Mouse (Mus musculus): ENCODE data around the gene Rnf224. TPM values are rescaled to one million over a fixed set of nuclear protein-coding genes. Genes with fewer than 3 reads are reported as not detected.

Rnf224 gene
- polyA plus RNA-seq, 2 experiments, result not detected

DNA sequence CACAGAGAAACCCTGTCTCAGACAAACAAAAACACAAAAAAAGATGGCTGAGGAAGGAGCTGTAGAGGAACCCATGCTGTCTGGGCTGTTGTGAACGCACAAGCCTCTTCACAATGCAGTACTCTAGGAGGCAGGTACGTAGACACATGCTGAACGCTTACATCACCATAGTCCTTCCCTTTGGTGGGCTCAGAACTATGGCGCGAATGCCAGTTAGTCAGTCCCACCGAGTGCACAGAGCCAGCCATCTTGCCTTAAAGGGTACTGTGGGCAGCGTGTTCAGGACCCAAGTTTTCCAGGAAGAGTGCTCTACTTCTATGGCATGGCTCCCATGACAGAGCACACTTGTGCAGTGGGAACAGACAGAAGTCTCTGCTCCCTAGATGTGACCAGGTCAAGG lies 52.1 kb downstream of the Rnf224 start:
- H3K4me2 ChIP-seq (ENCODE audit: low read depth), result no peak overlapping the region
- DNase-seq (ENCODE audit: low read depth in 3 of 3, low spot score in 3 of 3), result no peak
- no peak overlapping the region for H3K27ac ChIP-seq
- peaks cover 24% of the 10 kb centered on the region for H3K27me3 ChIP-seq (ENCODE audit: control insufficient read depth, insufficient read depth, low read length)
- no peak overlapping the region for H3K9ac ChIP-seq (replicated peaks)
- H3K36me3 ChIP-seq (replicated peaks; ENCODE audit: control insufficient read depth, insufficient read depth, low read depth), result no peaks in the 10 kb centered on the region
- H3K4me1 ChIP-seq (replicated peaks; ENCODE audit: control insufficient read depth in 2 of 2, insufficient read depth in 2 of 2, low read length in 1 of 2), result peaks cover 0 to 9% of the 10 kb centered on the region in 2 experiments; a peak in 3 of 4 replicates
- WGBS (ENCODE audit: insufficient replicate concordance), result 76% methylated on average over 7 of the region's 7 CpGs
- no peak for ATAC-seq (ENCODE audit: insufficient read depth)
- no peaks in the 10 kb centered on the region for H3K9me3 ChIP-seq (ENCODE audit: control insufficient read depth, low read length)
- TF ChIP-seq EP300 (IDR thresholded peaks at IDR 0.05; ENCODE audit: low read depth) (no peak), CTCF (IDR thresholded peaks at IDR 0.05; ENCODE audit: low read depth) (no peak)
- no peak overlapping the region for H3K4me3 ChIP-seq (ENCODE audit: insufficient read depth in 1 of 2, low read depth in 2 of 2, low read length in 2 of 2)

Other genes starting within 250 kb of the Rnf224 start
Only the 30 nearest of the 31 such genes appear.
- gene Nsmf, start 182.4 kb downstream of the Rnf224 start, polyA plus RNA-seq (2012; rRNA removed), result 10.3 and 11.0 TPM in 2 replicates
- gene Nsmf, start 182.4 kb downstream of the Rnf224 start, polyA plus RNA-seq (2014; fragmentation: Nextera tagmentation; extraction: Ambion mirVana), result 3.3 and 6.3 TPM in 2 replicates
- gene Entpd8, start 156.5 kb downstream of the Rnf224 start, polyA plus RNA-seq (2012; rRNA removed), result 4.9 and 5.3 TPM in 2 replicates
- gene Entpd8, start 156.5 kb downstream of the Rnf224 start, polyA plus RNA-seq (2014; fragmentation: Nextera tagmentation; extraction: Ambion mirVana), result 2.3 and 3.6 TPM in 2 replicates
- 0.95 and 1.1 TPM in 2 replicates for gene Noxa1, start 141.6 kb downstream of the Rnf224 start, polyA plus RNA-seq (2012; rRNA removed)
- 1.2 and 1.8 TPM in 2 replicates for gene Noxa1, start 141.6 kb downstream of the Rnf224 start, polyA plus RNA-seq (2014; fragmentation: Nextera tagmentation; extraction: Ambion mirVana)
- 3.7 and 3.9 TPM in 2 replicates for gene Nrarp, start 56.0 kb downstream of the Rnf224 start, polyA plus RNA-seq (2012; rRNA removed)
- gene Nrarp, start 56.0 kb downstream of the Rnf224 start, polyA plus RNA-seq (2014; fragmentation: Nextera tagmentation; extraction: Ambion mirVana), result 1.8 and 1.9 TPM in 2 replicates
- gene Tor4a, start 39.9 kb downstream of the Rnf224 start, polyA plus RNA-seq (2012; rRNA removed), result 3.7 and 4.1 TPM in 2 replicates
- 4.9 and 5.7 TPM in 2 replicates for gene Tor4a, start 39.9 kb downstream of the Rnf224 start, polyA plus RNA-seq (2014; fragmentation: Nextera tagmentation; extraction: Ambion mirVana)
- gene Nelfb, start 25.3 kb downstream of the Rnf224 start, polyA plus RNA-seq (2012; rRNA removed), result 18.7 and 21.3 TPM in 2 replicates
- gene Nelfb, start 25.3 kb downstream of the Rnf224 start, polyA plus RNA-seq (2014; fragmentation: Nextera tagmentation; extraction: Ambion mirVana), result 23.7 and 27.3 TPM in 2 replicates
- gene Stpg3, start 22.1 kb downstream of the Rnf224 start, polyA plus RNA-seq (2012; rRNA removed), result not detected in 2 replicates
- gene Stpg3, start 22.1 kb downstream of the Rnf224 start, polyA plus RNA-seq (2014; fragmentation: Nextera tagmentation; extraction: Ambion mirVana), result not detected in 2 replicates
- 0.04 TPM in 1 of 2 replicates, not detected in the other for gene Fam166a, start 18.0 kb downstream of the Rnf224 start, polyA plus RNA-seq (2012; rRNA removed)
- gene Fam166a, start 18.0 kb downstream of the Rnf224 start, polyA plus RNA-seq (2014; fragmentation: Nextera tagmentation; extraction: Ambion mirVana), result 0.96 TPM in 1 of 2 replicates, not detected in the other
- gene Tubb4b, start 12.1 kb downstream of the Rnf224 start, polyA plus RNA-seq (2012; rRNA removed), result 571 and 676 TPM in 2 replicates
- gene Tubb4b, start 12.1 kb downstream of the Rnf224 start, polyA plus RNA-seq (2014; fragmentation: Nextera tagmentation; extraction: Ambion mirVana), result 561 and 604 TPM in 2 replicates
- 0.01 and 0.05 TPM in 2 replicates for gene Slc34a3, start 2.4 kb downstream of the Rnf224 start, polyA plus RNA-seq (2012; rRNA removed)
- gene Slc34a3, start 2.4 kb downstream of the Rnf224 start, polyA plus RNA-seq (2014; fragmentation: Nextera tagmentation; extraction: Ambion mirVana), result not detected in 2 replicates
- 0.93 and 1.3 TPM in 2 replicates for gene Rnf208, start 5.5 kb upstream of the Rnf224 start, polyA plus RNA-seq (2012; rRNA removed)
- gene Rnf208, start 5.5 kb upstream of the Rnf224 start, polyA plus RNA-seq (2014; fragmentation: Nextera tagmentation; extraction: Ambion mirVana), result 0.09 and 0.16 TPM in 2 replicates
- not detected in 2 replicates for gene Cysrt1, start 5.7 kb upstream of the Rnf224 start, polyA plus RNA-seq (2012; rRNA removed)
- gene Cysrt1, start 5.7 kb upstream of the Rnf224 start, polyA plus RNA-seq (2014; fragmentation: Nextera tagmentation; extraction: Ambion mirVana), result not detected in 2 replicates
- 5.4 and 5.6 TPM in 2 replicates for gene AL732309.1, start 10.1 kb upstream of the Rnf224 start, polyA plus RNA-seq (2012; rRNA removed)
- 1.4 and 1.9 TPM in 2 replicates for gene AL732309.1, start 10.1 kb upstream of the Rnf224 start, polyA plus RNA-seq (2014; fragmentation: Nextera tagmentation; extraction: Ambion mirVana)
- 8.8 and 12.4 TPM in 2 replicates for gene Tmem203, start 18.7 kb upstream of the Rnf224 start, polyA plus RNA-seq (2012; rRNA removed)
- 8.8 and 9.4 TPM in 2 replicates for gene Tmem203, start 18.7 kb upstream of the Rnf224 start, polyA plus RNA-seq (2014; fragmentation: Nextera tagmentation; extraction: Ambion mirVana)
- gene Tprn, start 25.8 kb upstream of the Rnf224 start, polyA plus RNA-seq (2012; rRNA removed), result 1.6 and 2.6 TPM in 2 replicates
- gene Tprn, start 25.8 kb upstream of the Rnf224 start, polyA plus RNA-seq (2014; fragmentation: Nextera tagmentation; extraction: Ambion mirVana), result 2.4 and 3.2 TPM in 2 replicates
- gene Ssna1, start 35.7 kb upstream of the Rnf224 start, polyA plus RNA-seq (2012; rRNA removed), result 65.8 and 76.0 TPM in 2 replicates
- gene Ssna1, start 35.7 kb upstream of the Rnf224 start, polyA plus RNA-seq (2014; fragmentation: Nextera tagmentation; extraction: Ambion mirVana), result 145 and 155 TPM in 2 replicates
- 20.5 and 23.8 TPM in 2 replicates for gene Anapc2, start 35.7 kb upstream of the Rnf224 start, polyA plus RNA-seq (2012; rRNA removed)
- 30.2 TPM in 2 replicates for gene Anapc2, start 35.7 kb upstream of the Rnf224 start, polyA plus RNA-seq (2014; fragmentation: Nextera tagmentation; extraction: Ambion mirVana)
- not detected in 2 replicates for gene Tmem210, start 51.4 kb upstream of the Rnf224 start, polyA plus RNA-seq (2012; rRNA removed)
- not detected in 2 replicates for gene Tmem210, start 51.4 kb upstream of the Rnf224 start, polyA plus RNA-seq (2014; fragmentation: Nextera tagmentation; extraction: Ambion mirVana)
- gene Lrrc26, start 53.1 kb upstream of the Rnf224 start, polyA plus RNA-seq (2012; rRNA removed), result not detected in 2 replicates
- not detected in 2 replicates for gene Lrrc26, start 53.1 kb upstream of the Rnf224 start, polyA plus RNA-seq (2014; fragmentation: Nextera tagmentation; extraction: Ambion mirVana)
- gene Grin1, start 82.4 kb upstream of the Rnf224 start, polyA plus RNA-seq (2012; rRNA removed), result 0.02 and 0.05 TPM in 2 replicates
- gene Grin1, start 82.4 kb upstream of the Rnf224 start, polyA plus RNA-seq (2014; fragmentation: Nextera tagmentation; extraction: Ambion mirVana), result 0.06 and 0.14 TPM in 2 replicates
- 5.3 and 6.6 TPM in 2 replicates for gene Man1b1, start 95.6 kb upstream of the Rnf224 start, polyA plus RNA-seq (2012; rRNA removed)
- gene Man1b1, start 95.6 kb upstream of the Rnf224 start, polyA plus RNA-seq (2014; fragmentation: Nextera tagmentation; extraction: Ambion mirVana), result 25.4 and 28.2 TPM in 2 replicates
- gene Dpp7, start 119.6 kb upstream of the Rnf224 start, polyA plus RNA-seq (2012; rRNA removed), result 9.3 and 10.6 TPM in 2 replicates
- gene Dpp7, start 119.6 kb upstream of the Rnf224 start, polyA plus RNA-seq (2014; fragmentation: Nextera tagmentation; extraction: Ambion mirVana), result 9.4 and 12.8 TPM in 2 replicates
- gene Uap1l1, start 128.9 kb upstream of the Rnf224 start, polyA plus RNA-seq (2012; rRNA removed), result 2.9 and 3.8 TPM in 2 replicates
- gene Uap1l1, start 128.9 kb upstream of the Rnf224 start, polyA plus RNA-seq (2014; fragmentation: Nextera tagmentation; extraction: Ambion mirVana), result 9.3 and 14.1 TPM in 2 replicates
- 20.1 and 21.5 TPM in 2 replicates for gene Sapcd2, start 135.5 kb upstream of the Rnf224 start, polyA plus RNA-seq (2012; rRNA removed)
- gene Sapcd2, start 135.5 kb upstream of the Rnf224 start, polyA plus RNA-seq (2014; fragmentation: Nextera tagmentation; extraction: Ambion mirVana), result 17.9 and 20.5 TPM in 2 replicates
- gene Entpd2, start 159.1 kb upstream of the Rnf224 start, polyA plus RNA-seq (2012; rRNA removed), result 0.18 and 0.30 TPM in 2 replicates
- gene Entpd2, start 159.1 kb upstream of the Rnf224 start, polyA plus RNA-seq (2014; fragmentation: Nextera tagmentation; extraction: Ambion mirVana), result 0.23 TPM in 1 of 2 replicates, not detected in the other
- 3.4 and 3.9 TPM in 2 replicates for gene Npdc1, start 162.6 kb upstream of the Rnf224 start, polyA plus RNA-seq (2012; rRNA removed)
- 2.4 and 2.7 TPM in 2 replicates for gene Npdc1, start 162.6 kb upstream of the Rnf224 start, polyA plus RNA-seq (2014; fragmentation: Nextera tagmentation; extraction: Ambion mirVana)
- gene Fut7, start 186.5 kb upstream of the Rnf224 start, polyA plus RNA-seq (2012; rRNA removed), result 0.55 and 0.58 TPM in 2 replicates
- gene Fut7, start 186.5 kb upstream of the Rnf224 start, polyA plus RNA-seq (2014; fragmentation: Nextera tagmentation; extraction: Ambion mirVana), result 0.34 and 0.90 TPM in 2 replicates
- gene Abca2, start 191.9 kb upstream of the Rnf224 start, polyA plus RNA-seq (2012; rRNA removed), result 2.4 and 2.5 TPM in 2 replicates
- gene Abca2, start 191.9 kb upstream of the Rnf224 start, polyA plus RNA-seq (2014; fragmentation: Nextera tagmentation; extraction: Ambion mirVana), result 0.91 and 1.1 TPM in 2 replicates
- 0.08 and 0.32 TPM in 2 replicates for gene Clic3, start 220.1 kb upstream of the Rnf224 start, polyA plus RNA-seq (2012; rRNA removed)
- gene Clic3, start 220.1 kb upstream of the Rnf224 start, polyA plus RNA-seq (2014; fragmentation: Nextera tagmentation; extraction: Ambion mirVana), result 0.18 and 0.27 TPM in 2 replicates
- 7.9 and 9.2 TPM in 2 replicates for gene Paxx, start 224.3 kb upstream of the Rnf224 start, polyA plus RNA-seq (2012; rRNA removed)
- 6.3 and 7.3 TPM in 2 replicates for gene Paxx, start 224.3 kb upstream of the Rnf224 start, polyA plus RNA-seq (2014; fragmentation: Nextera tagmentation; extraction: Ambion mirVana)

Data from liver, embryonic 14.5 days (tissue).